Mouse (Mus musculus): ENCODE data around the gene Pacsin2. TPM values are rescaled to one million over a fixed set of nuclear protein-coding genes. Genes with fewer than 3 reads are reported as not detected.

Pacsin2 gene
- polyA plus RNA-seq, 1 experiment, result 73.5 TPM

- H3K36me3 ChIP-seq (ENCODE audit: control insufficient read depth, insufficient read depth, low read length), result peaks cover 22% of the 10 kb centered on the region
- no peaks in the 10 kb centered on the region for H3K27me3 ChIP-seq (ENCODE audit: control insufficient read depth, insufficient read depth, low read length)
- TF ChIP-seq POLR2A (IDR thresholded peaks at IDR 0.05; ENCODE audit: low read depth, low read length), result no peak
- no peak for TF ChIP-seq CTCF (IDR thresholded peaks at IDR 0.05; ENCODE audit: extremely low read depth, insufficient read length, insufficient replicate concordance, low read depth, low read length)
- H3K4me1 ChIP-seq (ENCODE audit: control insufficient read depth, insufficient read depth, insufficient read length, low read length), result peaks cover 27% of the 10 kb centered on the region
- H3K4me3 ChIP-seq (ENCODE audit: low read depth, low read length), result no peak overlapping the region
- H3K27ac ChIP-seq (ENCODE audit: insufficient read depth, low read depth, low read length), result peak overlapping the region; percentile 81; the same call in 1 of the 2 replicates
- 86% methylated on average over 15 of the region's 15 CpGs for WGBS
Measured at GRCm38 (mm10) chr15:83345898-83346529, 118.4 kb downstream of the Pacsin2 start.

GRCm38 (mm10) chr15:83344956-83345355, 119.5 kb downstream of the Pacsin2 start:
- TF ChIP-seq CTCF (IDR thresholded peaks at IDR 0.05; ENCODE audit: extremely low read depth, insufficient read length, insufficient replicate concordance, low read depth, low read length), result no peak
- TF ChIP-seq POLR2A (IDR thresholded peaks at IDR 0.05; ENCODE audit: low read depth, low read length), result no peak
- Histone ChIP-seq H3K4me3 (ENCODE audit: low read depth, low read length) (no peak overlapping the region), H3K4me1 (ENCODE audit: control insufficient read depth, insufficient read depth, insufficient read length, low read length) (peaks cover 28% of the 10 kb centered on the region), H3K27me3 (ENCODE audit: control insufficient read depth, insufficient read depth, low read length) (no peaks in the 10 kb centered on the region), H3K36me3 (ENCODE audit: control insufficient read depth, insufficient read depth, low read length) (peaks cover 28% of the 10 kb centered on the region), H3K27ac (ENCODE audit: insufficient read depth, low read depth, low read length) (peak overlapping the region; percentile 81)
- WGBS, result 16% methylated on average over 7 of the region's 7 CpGs

- peaks cover 31% of the 10 kb centered on the region for H3K4me1 ChIP-seq (ENCODE audit: control insufficient read depth, insufficient read depth, insufficient read length, low read length)
- H3K4me3 ChIP-seq (ENCODE audit: low read depth, low read length), result 0 out of 2 replicates have a peak overlapping the region, but pooled peaks have one; percentile 4
- H3K27ac ChIP-seq (ENCODE audit: insufficient read depth, low read depth, low read length), result peak overlapping the region; percentile 81
- no peaks in the 10 kb centered on the region for H3K27me3 ChIP-seq (ENCODE audit: control insufficient read depth, insufficient read depth, low read length)
- TF ChIP-seq CTCF (IDR thresholded peaks at IDR 0.05; ENCODE audit: extremely low read depth, insufficient read length, insufficient replicate concordance, low read depth, low read length) (no peak), POLR2A (IDR thresholded peaks at IDR 0.05; ENCODE audit: low read depth, low read length) (no peak)
- H3K36me3 ChIP-seq (ENCODE audit: control insufficient read depth, insufficient read depth, low read length), result peaks cover 28% of the 10 kb centered on the region
- WGBS, result 22% methylated on average over 7 of the region's 7 CpGs
Measured at GRCm38 (mm10) chr15:83344157-83344556, 120.2 kb downstream of the Pacsin2 start.

GRCm38 (mm10) chr15:83338908-83339307, 125.5 kb downstream of the Pacsin2 start:
- WGBS, result 37% methylated on average over 6 of the region's 6 CpGs
- H3K4me1 ChIP-seq (ENCODE audit: control insufficient read depth, insufficient read depth, insufficient read length, low read length), result peaks cover 19% of the 10 kb centered on the region
- peak overlapping the region; percentile 92 for H3K27ac ChIP-seq (ENCODE audit: insufficient read depth, low read depth, low read length)
- no peak overlapping the region for H3K4me3 ChIP-seq (ENCODE audit: low read depth, low read length)
- H3K36me3 ChIP-seq (ENCODE audit: control insufficient read depth, insufficient read depth, low read length), result peaks cover 49% of the 10 kb centered on the region
- TF ChIP-seq CTCF (IDR thresholded peaks at IDR 0.05; ENCODE audit: extremely low read depth, insufficient read length, insufficient replicate concordance, low read depth, low read length), result no peak
- no peak for TF ChIP-seq POLR2A (IDR thresholded peaks at IDR 0.05; ENCODE audit: low read depth, low read length)
- H3K27me3 ChIP-seq (ENCODE audit: control insufficient read depth, insufficient read depth, low read length), result no peaks in the 10 kb centered on the region

GRCm38 (mm10) chr15:83337903-83338870, 126.2 kb downstream of the Pacsin2 start:
- H3K4me3 ChIP-seq (ENCODE audit: low read depth, low read length), result no peak overlapping the region
- TF ChIP-seq CTCF (IDR thresholded peaks at IDR 0.05; ENCODE audit: extremely low read depth, insufficient read length, insufficient replicate concordance, low read depth, low read length) (no peak), POLR2A (IDR thresholded peaks at IDR 0.05; ENCODE audit: low read depth, low read length) (no peak)
- no peaks in the 10 kb centered on the region for H3K27me3 ChIP-seq (ENCODE audit: control insufficient read depth, insufficient read depth, low read length)
- H3K27ac ChIP-seq (ENCODE audit: insufficient read depth, low read depth, low read length), result peak overlapping the region; percentile 92
- 46% methylated on average over 8 of the region's 8 CpGs for WGBS
- peaks cover 14% of the 10 kb centered on the region for H3K4me1 ChIP-seq (ENCODE audit: control insufficient read depth, insufficient read depth, insufficient read length, low read length)
- H3K36me3 ChIP-seq (ENCODE audit: control insufficient read depth, insufficient read depth, low read length), result peaks cover 56% of the 10 kb centered on the region

GRCm38 (mm10) chr15:83332373-83332772, 132.0 kb downstream of the Pacsin2 start:
- WGBS, result 94% methylated on average over 3 of the region's 3 CpGs
- TF ChIP-seq CTCF (IDR thresholded peaks at IDR 0.05; ENCODE audit: extremely low read depth, insufficient read length, insufficient replicate concordance, low read depth, low read length), result peak; percentile 18; the same call in 1 of the 2 replicates
- TF ChIP-seq POLR2A (IDR thresholded peaks at IDR 0.05; ENCODE audit: low read depth, low read length), result no peak
- H3K36me3 ChIP-seq (ENCODE audit: control insufficient read depth, insufficient read depth, low read length), result peaks cover 78% of the 10 kb centered on the region
- no peak overlapping the region for H3K4me3 ChIP-seq (ENCODE audit: low read depth, low read length)
- 0 out of 2 replicates have a peak, but pooled peaks cover 3% of the 10 kb centered on the region for H3K4me1 ChIP-seq (ENCODE audit: control insufficient read depth, insufficient read depth, insufficient read length, low read length)
- H3K27me3 ChIP-seq (ENCODE audit: control insufficient read depth, insufficient read depth, low read length), result no peaks in the 10 kb centered on the region
- no peak overlapping the region for H3K27ac ChIP-seq (ENCODE audit: insufficient read depth, low read depth, low read length)

- H3K36me3 ChIP-seq (ENCODE audit: control insufficient read depth, insufficient read depth, low read length), result peaks cover 78% of the 10 kb centered on the region
Measured at GRCm38 (mm10) chr15:83328952-83329351, 135.5 kb downstream of the Pacsin2 start.

More at GRCm38 (mm10) chr15:83328952-83329351, 135.5 kb downstream of the Pacsin2 start:
- Histone ChIP-seq H3K4me1 (ENCODE audit: control insufficient read depth, insufficient read depth, insufficient read length, low read length) (0 out of 2 replicates have a peak, but pooled peaks cover 3% of the 10 kb centered on the region), H3K27me3 (ENCODE audit: control insufficient read depth, insufficient read depth, low read length) (no peaks in the 10 kb centered on the region), H3K27ac (ENCODE audit: insufficient read depth, low read depth, low read length) (no peak overlapping the region; the same call in 1 of the 2 replicates), H3K4me3 (ENCODE audit: low read depth, low read length) (no peak overlapping the region)
- WGBS, result 43% methylated on average over 5 of the region's 5 CpGs
- TF ChIP-seq CTCF (IDR thresholded peaks at IDR 0.05; ENCODE audit: extremely low read depth, insufficient read length, insufficient replicate concordance, low read depth, low read length) (no peak), POLR2A (IDR thresholded peaks at IDR 0.05; ENCODE audit: low read depth, low read length) (no peak)

Other genes starting within 250 kb of the Pacsin2 start
- gene A4galt, start 212.8 kb downstream of the Pacsin2 start, polyA plus RNA-seq (2012; rRNA removed), result 9.7 and 16.7 TPM in 2 replicates
- 39.6 and 88.2 TPM in 2 replicates for gene Arfgap3, start 114.4 kb downstream of the Pacsin2 start, polyA plus RNA-seq (2012; rRNA removed)
- 2.3 and 3.1 TPM in 2 replicates for gene Ttll1, start 46.3 kb upstream of the Pacsin2 start, polyA plus RNA-seq (2012; rRNA removed)
- gene Bik, start 62.3 kb upstream of the Pacsin2 start, polyA plus RNA-seq (2012; rRNA removed), result 2.1 and 5.8 TPM in 2 replicates
- gene Tspo, start 99.0 kb upstream of the Pacsin2 start, polyA plus RNA-seq (2012; rRNA removed), result 188 and 215 TPM in 2 replicates
- 10.4 and 15.1 TPM in 2 replicates for gene Mcat, start 99.2 kb upstream of the Pacsin2 start, polyA plus RNA-seq (2012; rRNA removed)
- 12.9 and 17.5 TPM in 2 replicates for gene Ttll12, start 130.6 kb upstream of the Pacsin2 start, polyA plus RNA-seq (2012; rRNA removed)